Mouse (Mus musculus): ENCODE results near the gene Plvap.

DNA sequence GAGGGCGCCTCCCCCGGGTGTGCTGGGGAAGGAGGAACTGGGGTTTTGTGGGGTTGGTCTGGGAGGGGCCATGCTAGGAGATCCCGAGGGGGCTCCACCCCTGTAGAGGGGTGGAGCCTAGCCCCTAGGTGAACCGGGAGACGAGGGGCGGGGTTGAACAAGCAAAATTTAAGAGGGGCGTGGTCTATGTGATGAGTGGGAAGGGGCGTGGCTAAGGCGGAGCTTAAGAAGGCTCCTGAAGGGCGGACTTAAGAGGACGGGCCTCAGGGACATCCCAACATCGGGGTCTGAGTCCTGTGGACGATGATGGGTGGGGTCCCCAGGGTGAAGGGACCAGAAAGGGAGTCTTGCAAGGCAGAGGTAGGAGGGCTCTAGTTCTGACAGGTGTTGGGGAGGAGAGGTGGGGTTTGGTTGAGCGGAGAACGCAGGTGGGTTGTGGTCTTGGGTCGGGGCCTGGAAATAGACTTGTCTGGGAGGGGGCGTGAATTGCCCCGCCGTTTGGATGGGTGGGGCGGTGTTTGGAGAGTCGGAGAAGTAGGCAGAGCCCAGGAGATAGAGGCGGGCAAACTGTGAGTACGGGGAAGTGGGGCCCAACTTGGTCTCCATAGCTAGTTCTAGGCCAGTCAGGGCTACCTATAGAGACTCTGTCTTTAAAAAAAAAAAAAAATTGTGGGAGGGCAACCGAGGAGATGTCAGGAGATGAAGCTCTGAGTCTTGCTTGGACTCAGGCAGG, 47.6 kb upstream of the Plvap start:
- TF ChIP-seq POLR2A (IDR thresholded peaks at IDR 0.05; ENCODE audit: extremely low read depth, insufficient read depth, low read length) (no peak), CTCF (IDR thresholded peaks at IDR 0.05; ENCODE audit: extremely low read depth, insufficient read depth, low read length) (no peak)

All from cortical plate, adult 2 months (tissue).